In the genomic region with DNA sequence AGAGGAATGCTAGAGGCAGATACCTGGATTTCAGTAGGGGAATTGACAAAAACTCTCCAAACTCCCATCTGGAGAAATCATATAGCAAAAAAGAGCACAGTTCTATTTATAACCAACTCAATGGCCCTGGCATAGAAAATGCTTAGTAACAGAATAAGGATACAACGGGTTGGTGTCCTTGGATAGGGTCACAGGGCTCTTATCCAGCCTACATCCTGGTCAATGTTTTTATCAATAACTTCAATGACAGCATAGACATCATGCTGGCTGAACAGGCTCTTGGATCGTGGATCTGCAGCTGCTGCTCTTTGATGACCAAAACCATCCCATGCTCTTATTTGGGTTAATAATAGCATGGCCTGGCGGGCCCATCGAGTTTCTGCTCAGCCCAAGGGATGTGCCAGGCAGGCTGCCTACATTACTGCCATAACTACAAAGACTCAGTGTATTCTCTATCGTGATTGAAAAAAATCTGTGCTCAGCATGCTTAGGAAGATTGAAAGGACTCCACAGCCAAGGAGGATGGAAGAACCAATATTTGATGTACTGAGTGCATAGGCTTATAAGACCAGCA, we compare ENCODE assay signal across 16 mouse cellular contexts. TPM values are rescaled to one million over a fixed set of nuclear protein-coding genes. Genes with fewer than 3 reads are reported as not detected.
A peak's percentile ranks its signal among the peaks of the same experiment; 100 is the strongest.
DNase-seq lines count a peak whose midpoint lies in the region; ATAC-seq and TF ChIP-seq lines count a peak whose summit lies in the region.
"Had no signal": no experiment of that assay in that cellular context is flagged by ENCODE, and none has a peak within 500 bp of the region (broad histone marks: within the 10 kb centered on the region; RNA-seq: fewer than 3 reads in every experiment).

No protein-coding gene starts in this region.

- no peak overlapping the region; the same call in 1 of the 2 replicates for H3K27ac ChIP-seq in forebrain, postnatal 0 days (ENCODE audit: low read depth, low read length)
- H3K27ac ChIP-seq in forebrain, embryonic 10.5 days, result no peak overlapping the region
- no peak overlapping the region for H3K27ac ChIP-seq in midbrain, embryonic 16.5 days (ENCODE audit: low read length)
- H3K27ac ChIP-seq in midbrain, embryonic 11.5 days (ENCODE audit: low read depth, low read length), result no peak overlapping the region
- H3K27ac ChIP-seq: hindbrain, embryonic 12.5 days; liver, embryonic 12.5 days had no signal

- H3K9me3 ChIP-seq in forebrain, postnatal 0 days (ENCODE audit: low read length), result no peaks in the 10 kb centered on the region
- no peaks in the 10 kb centered on the region for H3K9me3 ChIP-seq in forebrain, embryonic 10.5 days
- no peaks in the 10 kb centered on the region for H3K9me3 ChIP-seq in midbrain, embryonic 16.5 days (replicated peaks; ENCODE audit: control insufficient read depth, low read length, poor library complexity, severe bottlenecking)
- H3K9me3 ChIP-seq in midbrain, embryonic 11.5 days (ENCODE audit: control insufficient read depth, low read length), result no peaks in the 10 kb centered on the region
- H3K9me3 ChIP-seq: hindbrain, embryonic 12.5 days; liver, embryonic 12.5 days had no signal

- peak; percentile 28; the same call in 1 of the 2 replicates for ATAC-seq in forebrain, postnatal 0 days
- ATAC-seq in midbrain, embryonic 16.5 days, result peak; percentile 69
- ATAC-seq in midbrain, embryonic 11.5 days (ENCODE audit: low FRiP score), result no peak
- ATAC-seq: liver, embryonic 12.5 days had no signal

- no peak overlapping the region for H3K4me2 ChIP-seq in forebrain, postnatal 0 days (ENCODE audit: low read depth)
- no peak overlapping the region for H3K4me2 ChIP-seq in midbrain, embryonic 16.5 days (ENCODE audit: low read length)
- no peak overlapping the region for H3K4me2 ChIP-seq in midbrain, embryonic 11.5 days
- H3K4me2 ChIP-seq: hindbrain, embryonic 12.5 days; liver, embryonic 12.5 days had no signal

- H3K4me3 ChIP-seq in forebrain, postnatal 0 days (ENCODE audit: low read depth, low read length), result no peak overlapping the region
- H3K4me3 ChIP-seq in forebrain, embryonic 10.5 days, result no peak overlapping the region
- no peak overlapping the region for H3K4me3 ChIP-seq in midbrain, embryonic 16.5 days (ENCODE audit: low read depth, low read length)
- no peak overlapping the region for H3K4me3 ChIP-seq in midbrain, embryonic 11.5 days (ENCODE audit: low read depth, low read length)
- H3K4me3 ChIP-seq: hindbrain, embryonic 12.5 days; liver, embryonic 12.5 days had no signal

- no peaks in the 10 kb centered on the region for H3K4me1 ChIP-seq in forebrain, postnatal 0 days (ENCODE audit: insufficient read depth)
- 0 out of 2 replicates have a peak, but pooled peaks cover 3% of the 10 kb centered on the region for H3K4me1 ChIP-seq in forebrain, embryonic 10.5 days
- H3K4me1 ChIP-seq in midbrain, embryonic 16.5 days (ENCODE audit: control insufficient read depth, insufficient read depth, low read length), result peaks cover 4% of the 10 kb centered on the region
- no peaks in the 10 kb centered on the region for H3K4me1 ChIP-seq in midbrain, embryonic 11.5 days (ENCODE audit: control insufficient read depth, insufficient read depth, low read length)
- H3K4me1 ChIP-seq: hindbrain, embryonic 12.5 days; liver, embryonic 12.5 days had no signal

- 49% methylated on average over 5 of the region's 5 CpGs for WGBS in forebrain, postnatal 0 days
- 89% methylated on average over 5 of the region's 5 CpGs for WGBS in forebrain, embryonic 10.5 days
- 56% methylated on average over 5 of the region's 5 CpGs for WGBS in midbrain, embryonic 16.5 days
- WGBS in midbrain, embryonic 11.5 days, result 91% methylated on average over 5 of the region's 5 CpGs

- no peak for TF ChIP-seq CTCF in forebrain, postnatal 0 days (IDR thresholded peaks at IDR 0.05; ENCODE audit: low read depth)

- no peak overlapping the region for H3K9ac ChIP-seq in forebrain, postnatal 0 days
- no peak overlapping the region for H3K9ac ChIP-seq in midbrain, embryonic 16.5 days (ENCODE audit: low read depth, low read length)
- no peak overlapping the region for H3K9ac ChIP-seq in midbrain, embryonic 11.5 days (ENCODE audit: low read length)
- H3K9ac ChIP-seq: hindbrain, embryonic 12.5 days; liver, embryonic 12.5 days had no signal

- peak; percentile 27 for DNase-seq in forebrain, postnatal 0 days
- no peak for DNase-seq in forebrain, embryonic 10.5 days (ENCODE audit: extremely low spot score, low spot score)
- peak; percentile 20 for DNase-seq in layer of hippocampus, adult 11-12 months (ENCODE audit: low spot score)
- DNase-seq in layer of hippocampus, adult 9-10 months (ENCODE audit: low spot score), result no peak
- no peak for DNase-seq in midbrain, embryonic 11.5 days (ENCODE audit: low spot score, missing footprints)
- DNase-seq in heart, postnatal 4 days, result peak; percentile 20
- no peak for DNase-seq in adrenal gland, adult 2 months
- DNase-seq: adrenal gland, postnatal 10 days; cerebellum, adult 9-11 months; kidney, adult 18-20 months; kidney, postnatal 4 days; lung, postnatal 36 days; retina, postnatal 1 day had no signal

- no peaks in the 10 kb centered on the region for H3K36me3 ChIP-seq in forebrain, postnatal 0 days (ENCODE audit: insufficient read depth)
- no peaks in the 10 kb centered on the region for H3K36me3 ChIP-seq in forebrain, embryonic 10.5 days (replicated peaks)
- H3K36me3 ChIP-seq in midbrain, embryonic 16.5 days (ENCODE audit: control insufficient read depth, insufficient read depth, low read length), result no peaks in the 10 kb centered on the region
- no peaks in the 10 kb centered on the region for H3K36me3 ChIP-seq in midbrain, embryonic 11.5 days (ENCODE audit: control insufficient read depth, insufficient read depth, low read length)
- H3K36me3 ChIP-seq: hindbrain, embryonic 12.5 days; liver, embryonic 12.5 days had no signal

- no peaks in the 10 kb centered on the region for H3K27me3 ChIP-seq in forebrain, postnatal 0 days (ENCODE audit: insufficient read depth, low read length)
- H3K27me3 ChIP-seq in forebrain, embryonic 10.5 days (ENCODE audit: poor library complexity, severe bottlenecking), result no peaks in the 10 kb centered on the region
- no peaks in the 10 kb centered on the region for H3K27me3 ChIP-seq in midbrain, embryonic 16.5 days (ENCODE audit: control insufficient read depth, insufficient read depth, low read depth, low read length)
- no peaks in the 10 kb centered on the region for H3K27me3 ChIP-seq in midbrain, embryonic 11.5 days (ENCODE audit: control insufficient read depth, insufficient read depth, low read length)
- H3K27me3 ChIP-seq: hindbrain, embryonic 12.5 days; liver, embryonic 12.5 days had no signal

RNA-seq across cellular contexts. Expression of gene Plekhg1, which starts 44.7 kb away (rescaled TPM):
- total RNA-seq in forebrain, postnatal 0 days (2014; rRNA removed), result 6.3 and 10.7 TPM in 2 replicates
- 2.0 and 4.3 TPM in 2 replicates for polyA plus RNA-seq in forebrain, postnatal 0 days (2015; fragmentation: Nextera tagmentation; extraction: Ambion mirVana)
- polyA plus RNA-seq in forebrain, embryonic 10.5 days (2016; fragmentation: Nextera tagmentation; extraction: Ambion mirVana), result 12.0 and 12.9 TPM in 2 replicates
- 7.8 and 8.1 TPM in 2 replicates for polyA plus RNA-seq in midbrain, embryonic 16.5 days (2015; fragmentation: Nextera tagmentation; extraction: Ambion mirVana)
- polyA plus RNA-seq in midbrain, embryonic 11.5 days (2014; fragmentation: Nextera tagmentation; extraction: Ambion mirVana), result 16.4 and 16.8 TPM in 2 replicates
- 10 to 100 TPM; 22.1 to 22.7 TPM for total RNA-seq in heart, postnatal 4 days (2021)
- total RNA-seq in adrenal gland, adult 2 months (2021), result 1 to 10 TPM; 5.0 to 5.8 TPM
- 1.5 and 1.7 TPM in 2 replicates for polyA plus RNA-seq in adrenal gland, adult 2 months (2012; rRNA removed)

Comparison
In these comparisons a context has a peak if more than half of its experiments do, and no peak if none do; other contexts are left out.
1. DNase-seq: peak in forebrain, postnatal 0 days (single experiment), layer of hippocampus, adult 11-12 months (single experiment) and heart, postnatal 4 days (single experiment); none in forebrain, embryonic 10.5 days (single experiment), layer of hippocampus, adult 9-10 months (single experiment), midbrain, embryonic 11.5 days (single experiment) and adrenal gland, adult 2 months (single experiment).